Mouse (Mus musculus): Measurements from ENCODE around the gene Slc35c1. TPM values are rescaled to one million over a fixed set of nuclear protein-coding genes. Genes with fewer than 3 reads are reported as not detected.
"Not testable (repeated sequence)": the region's sequence is repeated elsewhere in the genome, so short reads cannot be mapped to it uniquely, and the experiment has no call there.

Slc35c1 gene
- polyA plus RNA-seq, 1 experiment = 18.5 TPM

DNA sequence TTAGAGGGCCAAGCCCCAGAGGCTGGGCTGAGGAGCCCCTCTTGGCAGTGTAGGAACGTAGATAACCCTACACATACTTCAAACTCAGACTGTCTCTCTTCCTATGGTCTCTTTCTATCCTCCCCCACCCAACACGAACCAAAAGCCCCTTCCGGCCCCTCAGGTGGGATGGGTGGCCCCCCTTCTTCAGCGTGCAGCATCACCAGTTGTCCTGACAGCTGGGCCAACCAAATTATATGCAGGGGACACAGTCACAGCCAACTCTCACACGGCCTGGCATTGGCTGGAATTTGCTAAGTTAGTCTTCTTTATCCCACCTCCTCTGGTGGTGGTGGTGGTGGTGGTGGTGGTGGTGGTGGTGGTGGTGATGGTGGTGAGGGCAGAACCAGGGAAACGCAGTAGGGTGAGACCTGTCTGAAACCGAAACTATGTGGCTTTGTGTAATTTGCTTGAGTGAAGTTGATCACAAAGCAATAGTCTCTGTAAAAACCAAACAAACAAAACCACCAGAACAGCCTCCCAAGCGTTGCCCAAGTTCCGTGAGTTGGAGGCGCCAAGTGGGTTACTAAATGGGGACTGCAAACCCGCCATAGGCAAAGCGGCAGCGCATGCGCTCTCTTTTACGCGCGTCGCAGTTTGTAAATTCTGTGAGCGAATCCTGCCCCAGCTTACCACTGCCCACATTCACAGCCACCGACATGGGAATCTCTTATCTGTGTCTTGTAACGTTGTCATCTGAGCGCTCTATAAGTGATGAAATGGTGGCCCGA, 24.1 kb upstream of the Slc35c1 start:
- no peak for TF ChIP-seq CTCF (IDR thresholded peaks at IDR 0.05; ENCODE audit: control insufficient read depth, insufficient read depth, low read length)
- TF ChIP-seq POLR2A (IDR thresholded peaks at IDR 0.05; ENCODE audit: borderline replicate concordance, control insufficient read depth, low read depth, low read length) = no peak
- WGBS = 14% methylated on average over 23 of the region's 23 CpGs
- peak overlapping the region; percentile 38 for H3K4me3 ChIP-seq (replicated peaks; ENCODE audit: control insufficient read depth, low read depth, low read length)
- H3K4me1 ChIP-seq (ENCODE audit: control insufficient read depth, insufficient read depth, low read length) = peaks cover 4% of the 10 kb centered on the region; the same call in 1 of the 2 replicates
- H3K27ac ChIP-seq (ENCODE audit: control insufficient read depth, insufficient read depth, low read depth, low read length, poor library complexity) = peak overlapping the region; percentile 72

DNA sequence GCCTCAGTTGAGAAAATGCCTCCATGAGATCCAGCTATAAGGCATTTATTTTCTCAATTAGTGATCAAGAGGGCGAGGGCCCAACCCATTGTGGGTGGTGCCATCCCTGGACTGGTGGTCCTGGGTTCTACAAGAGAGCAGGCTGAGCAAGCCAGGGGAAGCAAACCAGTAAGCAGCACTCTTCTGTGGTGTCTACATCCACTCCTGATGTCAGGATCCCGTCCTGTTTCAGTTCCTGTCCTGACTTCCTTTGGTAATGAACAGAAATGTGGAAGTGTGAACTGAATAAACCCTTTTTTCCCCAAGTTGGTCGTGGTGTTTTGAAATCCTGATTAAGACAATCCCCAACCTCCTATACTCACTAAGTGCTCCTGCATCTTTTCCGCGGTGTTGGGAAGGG, 23.2 kb upstream of the Slc35c1 start:
- 28% methylated on average over 5 of the region's 5 CpGs for WGBS
- H3K4me3 ChIP-seq (replicated peaks; ENCODE audit: control insufficient read depth, low read depth, low read length) = peak overlapping the region; percentile 31
- peaks cover 4% of the 10 kb centered on the region; the same call in 1 of the 2 replicates for H3K4me1 ChIP-seq (ENCODE audit: control insufficient read depth, insufficient read depth, low read length)
- TF ChIP-seq CTCF (IDR thresholded peaks at IDR 0.05; ENCODE audit: control insufficient read depth, insufficient read depth, low read length) = no peak
- TF ChIP-seq POLR2A (IDR thresholded peaks at IDR 0.05; ENCODE audit: borderline replicate concordance, control insufficient read depth, low read depth, low read length) = no peak
- H3K27ac ChIP-seq (ENCODE audit: control insufficient read depth, insufficient read depth, low read depth, low read length, poor library complexity) = peak overlapping the region; percentile 72

DNA sequence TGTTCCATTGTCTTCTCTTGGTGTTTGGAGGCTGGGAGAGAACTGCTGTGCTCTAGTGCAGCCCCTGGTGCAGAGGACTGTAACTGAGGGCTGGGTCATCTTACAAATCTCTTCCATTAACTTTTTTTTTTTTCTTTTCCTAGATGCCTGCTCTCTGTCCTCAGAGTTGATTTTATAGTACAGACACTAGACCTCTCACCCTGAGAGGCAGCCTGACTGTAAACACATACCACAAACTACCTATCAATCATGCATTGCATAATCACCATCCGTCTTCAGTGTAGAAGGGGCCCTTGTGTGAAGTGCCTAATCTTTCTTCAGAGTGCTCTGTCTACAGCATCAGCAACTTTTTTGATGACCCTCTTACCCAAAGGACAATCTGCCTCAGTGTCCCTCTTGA, 22.2 kb upstream of the Slc35c1 start:
- TF ChIP-seq POLR2A (IDR thresholded peaks at IDR 0.05; ENCODE audit: borderline replicate concordance, control insufficient read depth, low read depth, low read length) (no peak), CTCF (IDR thresholded peaks at IDR 0.05; ENCODE audit: control insufficient read depth, insufficient read depth, low read length) (no peak)
- H3K27ac ChIP-seq (ENCODE audit: control insufficient read depth, insufficient read depth, low read depth, low read length, poor library complexity) = no peak overlapping the region
- H3K4me3 ChIP-seq (replicated peaks; ENCODE audit: control insufficient read depth, low read depth, low read length) = no peak overlapping the region
- H3K4me1 ChIP-seq (ENCODE audit: control insufficient read depth, insufficient read depth, low read length) = peaks cover 4% of the 10 kb centered on the region; the same call in 1 of the 2 replicates
- WGBS = 24% methylated on average over 1 of the region's 1 CpGs

DNA sequence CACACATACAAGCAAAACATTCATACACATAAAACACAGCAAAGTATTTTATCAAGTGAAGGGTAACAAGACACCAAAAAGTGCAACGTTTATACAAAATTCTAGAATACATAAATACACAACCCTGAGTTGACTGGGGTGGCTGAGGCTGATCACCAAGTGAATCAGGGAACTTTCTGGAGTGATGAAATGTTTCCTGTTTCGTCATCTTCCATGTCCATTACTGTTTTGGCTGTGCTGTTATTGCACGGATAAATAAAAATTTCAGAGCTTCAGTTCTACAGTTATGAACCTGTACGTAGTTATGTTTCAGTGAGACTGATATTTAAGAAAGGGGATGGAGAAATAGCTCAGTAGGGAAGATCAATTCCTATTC, 18.0 kb upstream of the Slc35c1 start:
- no peak overlapping the region for H3K27ac ChIP-seq (ENCODE audit: control insufficient read depth, insufficient read depth, low read depth, low read length, poor library complexity)
- TF ChIP-seq CTCF (IDR thresholded peaks at IDR 0.05; ENCODE audit: control insufficient read depth, insufficient read depth, low read length) (no peak), POLR2A (IDR thresholded peaks at IDR 0.05; ENCODE audit: borderline replicate concordance, control insufficient read depth, low read depth, low read length) (no peak)
- WGBS = 37% methylated on average over 4 of the region's 4 CpGs

DNA sequence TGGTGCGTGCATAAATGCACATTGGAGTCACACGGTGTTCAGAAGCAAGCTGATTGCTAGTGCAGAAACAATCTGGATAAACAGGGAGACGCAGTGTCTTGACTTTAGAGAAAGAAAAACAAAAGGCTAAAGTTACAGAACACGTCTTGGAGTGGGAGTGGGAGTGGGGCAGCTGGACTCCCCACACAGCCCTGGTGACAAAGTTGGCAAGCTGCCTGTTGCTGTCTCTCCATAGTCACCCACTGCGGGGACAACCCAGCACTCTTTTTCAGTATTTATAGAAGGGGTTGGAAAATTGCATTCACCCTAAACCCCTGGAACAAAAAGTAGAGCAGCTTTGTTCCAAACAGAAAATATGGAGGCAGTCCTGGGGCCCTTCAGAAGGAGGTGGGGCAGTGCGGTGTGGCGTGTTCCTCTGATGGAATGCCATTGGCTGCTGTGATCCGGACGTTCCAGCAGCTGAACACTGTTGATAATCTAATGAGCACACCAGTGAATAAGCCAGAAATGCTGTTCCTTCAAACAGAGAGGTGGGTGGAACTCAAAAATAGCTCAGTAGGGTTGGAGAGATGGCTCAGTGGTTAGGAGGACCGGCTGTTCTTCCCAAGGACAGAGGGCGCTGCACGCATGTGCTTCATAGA, 17.5 kb upstream of the Slc35c1 start:
- WGBS = 82% methylated on average over 12 of the region's 12 CpGs
- Histone ChIP-seq H3K27ac (ENCODE audit: control insufficient read depth, insufficient read depth, low read depth, low read length, poor library complexity) (no peak overlapping the region), H3K4me3 (replicated peaks; ENCODE audit: control insufficient read depth, low read depth, low read length) (no peak overlapping the region), H3K4me1 (ENCODE audit: control insufficient read depth, insufficient read depth, low read length) (no peaks in the 10 kb centered on the region; the same call in 1 of the 2 replicates)
- TF ChIP-seq POLR2A (IDR thresholded peaks at IDR 0.05; ENCODE audit: borderline replicate concordance, control insufficient read depth, low read depth, low read length) (no peak), CTCF (IDR thresholded peaks at IDR 0.05; ENCODE audit: control insufficient read depth, insufficient read depth, low read length) (no peak)

More for the DNA sequence above, 18.0 kb upstream of the Slc35c1 start:
- no peak overlapping the region for H3K4me3 ChIP-seq (replicated peaks; ENCODE audit: control insufficient read depth, low read depth, low read length)
- H3K4me1 ChIP-seq (ENCODE audit: control insufficient read depth, insufficient read depth, low read length) = peaks cover 1% of the 10 kb centered on the region; the same call in 1 of the 2 replicates

DNA sequence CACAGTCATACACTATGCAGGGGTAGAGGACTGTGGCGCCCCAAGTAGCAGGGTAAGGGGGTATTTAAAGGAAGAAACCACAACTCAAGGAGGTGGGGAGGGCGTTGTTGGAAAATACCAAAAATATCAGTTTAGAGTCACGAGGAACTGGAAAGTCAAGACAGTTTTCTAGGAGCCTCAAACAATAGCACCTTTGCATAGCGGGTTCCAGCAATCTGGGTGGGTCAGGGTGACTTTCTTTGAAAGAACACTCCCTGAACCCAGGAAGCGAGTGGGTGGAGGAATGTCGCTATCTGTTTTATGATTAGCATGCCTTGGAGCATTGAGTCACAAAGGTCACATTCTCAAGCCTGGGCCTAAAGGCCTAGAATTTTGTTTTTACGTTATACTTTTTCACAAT, 16.2 kb upstream of the Slc35c1 start:
- 85% methylated on average over 7 of the region's 7 CpGs for WGBS
- H3K4me1 ChIP-seq (ENCODE audit: control insufficient read depth, insufficient read depth, low read length); H3K27ac ChIP-seq (ENCODE audit: control insufficient read depth, insufficient read depth, low read depth, low read length, poor library complexity); H3K4me3 ChIP-seq (replicated peaks; ENCODE audit: control insufficient read depth, low read depth, low read length): not testable (repeated sequence)

DNA sequence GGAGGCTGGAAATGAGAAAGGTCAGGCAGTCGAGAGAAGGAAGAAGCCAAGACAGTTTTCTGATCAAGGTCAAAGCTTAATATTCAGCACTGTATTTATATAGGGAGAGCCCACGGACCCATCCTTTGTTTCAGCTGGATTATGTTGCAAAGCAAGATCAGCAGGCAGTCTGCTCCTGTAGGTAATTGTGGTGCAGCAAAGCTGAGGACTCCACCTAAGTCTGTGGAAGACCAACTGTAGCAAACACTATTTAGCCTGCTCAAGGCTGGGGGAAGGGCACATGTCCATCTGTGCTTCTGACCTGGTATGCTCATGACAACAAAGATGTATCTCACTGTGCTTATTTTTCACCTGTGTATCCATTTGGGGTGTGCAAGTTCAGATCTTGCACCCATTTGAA, 15.4 kb upstream of the Slc35c1 start:
- Histone ChIP-seq H3K27ac (ENCODE audit: control insufficient read depth, insufficient read depth, low read depth, low read length, poor library complexity) (no peak overlapping the region), H3K4me3 (replicated peaks; ENCODE audit: control insufficient read depth, low read depth, low read length) (no peak overlapping the region), H3K4me1 (ENCODE audit: control insufficient read depth, insufficient read depth, low read length) (no peaks in the 10 kb centered on the region; the same call in 1 of the 2 replicates)
- TF ChIP-seq POLR2A (IDR thresholded peaks at IDR 0.05; ENCODE audit: borderline replicate concordance, control insufficient read depth, low read depth, low read length) (no peak), CTCF (IDR thresholded peaks at IDR 0.05; ENCODE audit: control insufficient read depth, insufficient read depth, low read length) (no peak)
- WGBS = 70% methylated on average over 2 of the region's 2 CpGs

DNA sequence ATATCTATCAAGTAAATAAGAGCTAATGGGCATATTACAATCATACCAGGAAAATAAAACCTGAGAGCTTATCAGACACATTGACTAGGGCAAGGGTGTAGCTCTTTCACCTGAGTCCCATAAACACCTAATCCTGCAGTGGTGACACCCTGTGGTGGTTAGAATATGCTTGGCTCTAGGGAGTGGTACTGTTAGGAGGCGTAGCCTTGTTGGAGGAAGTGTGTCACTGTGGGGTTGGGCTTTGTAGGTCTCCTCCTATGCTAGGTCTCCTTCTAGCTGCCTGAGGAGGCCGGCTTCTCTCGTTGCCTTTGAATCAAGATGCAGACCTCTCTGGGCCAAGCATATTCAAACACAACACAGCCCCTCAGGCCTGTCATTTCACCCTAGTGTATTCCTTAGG, 14.6 kb upstream of the Slc35c1 start:
- no peak overlapping the region for H3K4me3 ChIP-seq (replicated peaks; ENCODE audit: control insufficient read depth, low read depth, low read length)
- WGBS = 70% methylated on average over 3 of the region's 3 CpGs
- H3K4me1 ChIP-seq (ENCODE audit: control insufficient read depth, insufficient read depth, low read length) = no peaks in the 10 kb centered on the region; the same call in 1 of the 2 replicates
- TF ChIP-seq CTCF (IDR thresholded peaks at IDR 0.05; ENCODE audit: control insufficient read depth, insufficient read depth, low read length) = no peak
- TF ChIP-seq POLR2A (IDR thresholded peaks at IDR 0.05; ENCODE audit: borderline replicate concordance, control insufficient read depth, low read depth, low read length) = no peak
- H3K27ac ChIP-seq (ENCODE audit: control insufficient read depth, insufficient read depth, low read depth, low read length, poor library complexity) = no peak overlapping the region

Data from bone marrow, adult 2 months (tissue).